Comparison of ENCODE assay signal across 8 mouse cellular contexts in the genomic region with DNA sequence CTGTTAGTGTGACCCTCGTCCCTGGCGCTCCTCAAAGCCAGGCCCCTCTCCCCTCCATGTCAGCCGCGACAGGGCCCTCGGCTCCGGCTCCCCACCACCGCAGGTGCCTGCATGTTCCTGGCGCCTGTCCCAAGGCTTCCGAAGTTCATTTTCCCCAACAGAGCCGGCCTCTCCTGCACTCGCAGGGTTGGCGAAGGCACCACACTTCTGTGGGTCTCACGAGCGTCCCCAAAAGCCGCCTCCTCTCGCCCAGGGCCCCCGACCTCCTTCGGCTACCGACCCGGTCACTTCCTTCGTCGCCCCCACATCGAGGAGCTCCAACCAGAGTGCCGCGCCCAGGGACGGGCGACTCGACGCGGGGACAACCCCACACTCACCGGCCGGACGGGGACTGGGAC. TPM values are rescaled to one million over a fixed set of nuclear protein-coding genes. Genes with fewer than 3 reads are reported as not detected.
A peak's percentile ranks its signal among the peaks of the same experiment; 100 is the strongest.
DNase-seq lines count a peak whose midpoint lies in the region; ATAC-seq and TF ChIP-seq lines count a peak whose summit lies in the region.

No protein-coding gene starts in this region.

- no peaks in the 10 kb centered on the region for H3K9me3 ChIP-seq in heart, embryonic 12.5 days (replicated peaks)
- no peaks in the 10 kb centered on the region for H3K9me3 ChIP-seq in intestine, postnatal 0 days (ENCODE audit: control insufficient read depth)

- peak overlapping the region; percentile 85 for H3K9ac ChIP-seq in heart, embryonic 12.5 days
- H3K9ac ChIP-seq in intestine, postnatal 0 days (ENCODE audit: low read depth, low read length), result peak overlapping the region; percentile 84

- no peak for TF ChIP-seq CTCF in intestine, postnatal 0 days (IDR thresholded peaks at IDR 0.05; ENCODE audit: low read depth)

- DNase-seq in heart, postnatal 10 days, result no peak
- DNase-seq in NIH3T3 (ENCODE audit: low read depth), result peak; percentile 46
- DNase-seq in layer of hippocampus, adult 9-10 months (ENCODE audit: low spot score), result no peak
- DNase-seq in left cerebral cortex, postnatal 10 days (ENCODE audit: extremely low spot score in 1 of 2, low spot score in 2 of 2), result no peak

- peak overlapping the region; percentile 34; the same call in 1 of the 2 replicates for H3K27ac ChIP-seq in heart, embryonic 12.5 days (ENCODE audit: poor library complexity, severe bottlenecking)
- H3K27ac ChIP-seq in intestine, postnatal 0 days (ENCODE audit: low read depth, low read length), result peak overlapping the region; percentile 43
- peak overlapping the region; percentile 35 for H3K27ac ChIP-seq in macrophage

- no peaks in the 10 kb centered on the region for H3K27me3 ChIP-seq in heart, embryonic 12.5 days (replicated peaks)
- H3K27me3 ChIP-seq in intestine, postnatal 0 days (replicated peaks; ENCODE audit: control insufficient read depth, insufficient read depth, low read length), result no peaks in the 10 kb centered on the region

- under 1% methylated on average over 33 of the region's 33 CpGs for WGBS in heart, embryonic 12.5 days
- under 1% methylated on average over 33 of the region's 33 CpGs for WGBS in intestine, postnatal 0 days
- WGBS in macrophage (ENCODE audit: missing documents), result 1% methylated on average over 32 of the region's 33 CpGs

- H3K4me2 ChIP-seq in heart, embryonic 12.5 days, result peak overlapping the region; percentile 92
- H3K4me2 ChIP-seq in intestine, postnatal 0 days (replicated peaks; ENCODE audit: low read depth), result peak overlapping the region; percentile 92

- intact Hi-C loops in heart, postnatal 10 days (cut with DNase I), result loop anchor here (2.0 to 5.0 kb wide), 2 partner anchors 30 to 117 kb away; a partner anchor contains a TSS
- intact Hi-C loops in left cerebral cortex, postnatal 10 days (cut with DNase I), result no loop called here

- peaks cover 51% of the 10 kb centered on the region for H3K36me3 ChIP-seq in heart, embryonic 12.5 days
- peaks cover 34% of the 10 kb centered on the region for H3K36me3 ChIP-seq in intestine, postnatal 0 days (ENCODE audit: control insufficient read depth, insufficient read depth)
- peaks cover 36% of the 10 kb centered on the region for H3K36me3 ChIP-seq in macrophage (ENCODE audit: inconsistent target)

- H3K4me3 ChIP-seq in heart, embryonic 12.5 days, result peak overlapping the region; percentile 76
- peak overlapping the region; percentile 86 for H3K4me3 ChIP-seq in intestine, postnatal 0 days (ENCODE audit: low read depth, low read length)
- H3K4me3 ChIP-seq in macrophage (ENCODE audit: inconsistent target), result peak overlapping the region; percentile 89

- H3K4me1 ChIP-seq in heart, embryonic 12.5 days (replicated peaks), result peaks cover 27% of the 10 kb centered on the region
- peaks cover 6% of the 10 kb centered on the region; the same call in 1 of the 2 replicates for H3K4me1 ChIP-seq in intestine, postnatal 0 days (replicated peaks; ENCODE audit: control insufficient read depth, insufficient read depth, low read length)

- H3K79me2 ChIP-seq in macrophage (ENCODE audit: inconsistent target), result peaks cover 54% of the 10 kb centered on the region

- no peak for ATAC-seq in heart, embryonic 12.5 days (ENCODE audit: insufficient number of reproducible peaks, low FRiP score)
- ATAC-seq in erythroid progenitor cell, adult 5-6 weeks (replicated peaks; ENCODE audit: low FRiP score, poor library complexity, severe bottlenecking), result peak; percentile 52
- ATAC-seq in intestine, postnatal 0 days, result 0 out of 2 replicates have a peak, but pooled peaks have one; percentile 2

RNA-seq across cellular contexts. Expression of a gene that starts 0.5 kb away (rescaled TPM):
- polyA plus RNA-seq in heart, embryonic 12.5 days (2016; fragmentation: Nextera tagmentation; extraction: Ambion mirVana), result 11.1 and 15.1 TPM in 2 replicates
- 1 to 10 TPM; 6.6 to 8.3 TPM for total RNA-seq in heart, postnatal 10 days (2021)
- total RNA-seq in erythroid progenitor cell, adult 5-6 weeks (2015; ENCODE audit: low replicate concordance), result 15.9 and 33.9 TPM in 2 replicates
- 28.9 and 49.4 TPM in 2 replicates for total RNA-seq in erythroid progenitor cell, adult 5-6 weeks (2017; ENCODE audit: low replicate concordance)
- polyA plus RNA-seq in intestine, postnatal 0 days (2015; fragmentation: Nextera tagmentation; extraction: Ambion mirVana), result 15.0 and 16.6 TPM in 2 replicates
- total RNA-seq in macrophage (2018; cell fraction: chromatin; rRNA removed), result 10 to 100 TPM in 12 of 26 experiments, 1 to 10 TPM in 14; 3.1 to 22.8 (median 9.3) TPM
- 10 to 100 TPM in 22 of 26 experiments, 1 to 10 TPM in 4; 6.5 to 20.0 (median 14.6) TPM for total RNA-seq in macrophage (2018; cell fraction: cytosol; rRNA removed)
- total RNA-seq in macrophage (2018; cell fraction: nucleus; rRNA removed), result 10 to 100 TPM in 17 of 26 experiments, 1 to 10 TPM in 9; 3.4 to 21.4 (median 11.6) TPM
- polyA plus RNA-seq in macrophage (2018), result 11.4 to 18.0 TPM (median 13.2 TPM) in 3 replicates
- total RNA-seq in left cerebral cortex, postnatal 10 days (2021), result 10 to 100 TPM; 13.2 to 17.7 TPM

RNA-seq across cellular contexts. Expression of a gene that starts 1.1 kb away (rescaled TPM):
- 190 and 207 TPM in 2 replicates for polyA plus RNA-seq in heart, embryonic 12.5 days (2016; fragmentation: Nextera tagmentation; extraction: Ambion mirVana)
- total RNA-seq in heart, postnatal 10 days (2021), result 100 to 1,000 TPM; 183 to 187 TPM
- total RNA-seq in erythroid progenitor cell, adult 5-6 weeks (2015; ENCODE audit: low replicate concordance), result 231 and 261 TPM in 2 replicates
- 118 and 134 TPM in 2 replicates for total RNA-seq in erythroid progenitor cell, adult 5-6 weeks (2017; ENCODE audit: low replicate concordance)
- 262 and 264 TPM in 2 replicates for polyA plus RNA-seq in intestine, postnatal 0 days (2015; fragmentation: Nextera tagmentation; extraction: Ambion mirVana)
- total RNA-seq in macrophage (2018; cell fraction: chromatin; rRNA removed), result 10 to 100 TPM; 12.9 to 80.0 (median 35.7) TPM
- 100 to 1,000 TPM; 115 to 190 (median 146) TPM for total RNA-seq in macrophage (2018; cell fraction: cytosol; rRNA removed)
- total RNA-seq in macrophage (2018; cell fraction: nucleus; rRNA removed), result 10 to 100 TPM; 21.8 to 85.6 (median 59.6) TPM
- polyA plus RNA-seq in macrophage (2018), result 129 to 166 TPM (median 149 TPM) in 3 replicates
- total RNA-seq in left cerebral cortex, postnatal 10 days (2021), result 100 to 1,000 TPM; 196 to 210 TPM

RNA-seq across cellular contexts. Expression of a gene that starts 5.4 kb away (rescaled TPM):
- 8.6 and 8.7 TPM in 2 replicates for polyA plus RNA-seq in heart, embryonic 12.5 days (2016; fragmentation: Nextera tagmentation; extraction: Ambion mirVana)
- total RNA-seq in heart, postnatal 10 days (2021), result 10 to 100 TPM; 28.5 to 32.4 TPM
- total RNA-seq in erythroid progenitor cell, adult 5-6 weeks (2015; ENCODE audit: low replicate concordance), result not detected in 2 replicates
- 1.7 and 1.8 TPM in 2 replicates for total RNA-seq in erythroid progenitor cell, adult 5-6 weeks (2017; ENCODE audit: low replicate concordance)
- 26.3 and 29.7 TPM in 2 replicates for polyA plus RNA-seq in intestine, postnatal 0 days (2015; fragmentation: Nextera tagmentation; extraction: Ambion mirVana)
- total RNA-seq in macrophage (2018; cell fraction: chromatin; rRNA removed), result 10 to 100 TPM in 23 of 26 experiments, 1 to 10 TPM in 3; 4.7 to 47.8 (median 23.0) TPM
- total RNA-seq in macrophage (2018; cell fraction: cytosol; rRNA removed), result 10 to 100 TPM; 11.5 to 40.9 (median 26.4) TPM
- 10 to 100 TPM in 25 of 26 experiments, 1 to 10 TPM in 1; 9.5 to 72.8 (median 34.0) TPM for total RNA-seq in macrophage (2018; cell fraction: nucleus; rRNA removed)
- 11.5 to 23.5 TPM (median 22.0 TPM) in 3 replicates for polyA plus RNA-seq in macrophage (2018)
- 10 to 100 TPM; 23.8 to 24.6 TPM for total RNA-seq in left cerebral cortex, postnatal 10 days (2021)

RNA-seq across cellular contexts. Expression of a gene that starts 5.5 kb away (rescaled TPM):
- polyA plus RNA-seq in heart, embryonic 12.5 days (2016; fragmentation: Nextera tagmentation; extraction: Ambion mirVana), result 0.32 and 0.38 TPM in 2 replicates
- under 1 TPM in 1 of 2 experiments, not detected in 1; 0.67 TPM for total RNA-seq in heart, postnatal 10 days (2021)
- total RNA-seq in erythroid progenitor cell, adult 5-6 weeks (2015; ENCODE audit: low replicate concordance), result 2.2 and 8.8 TPM in 2 replicates
- not detected in 2 replicates for total RNA-seq in erythroid progenitor cell, adult 5-6 weeks (2017; ENCODE audit: low replicate concordance)
- polyA plus RNA-seq in intestine, postnatal 0 days (2015; fragmentation: Nextera tagmentation; extraction: Ambion mirVana), result 0.46 and 0.59 TPM in 2 replicates
- total RNA-seq in macrophage (2018; cell fraction: chromatin; rRNA removed), result 1 to 10 TPM in 9 of 26 experiments, under 1 TPM in 6, not detected in 11; 0.58 to 1.6 (median 1.0) TPM
- total RNA-seq in macrophage (2018; cell fraction: cytosol; rRNA removed), result under 1 TPM in 12 of 26 experiments, not detected in 14; 0.10 to 0.48 (median 0.15) TPM
- 1 to 10 TPM in 11 of 26 experiments, under 1 TPM in 8, not detected in 7; 0.43 to 1.9 (median 1.0) TPM for total RNA-seq in macrophage (2018; cell fraction: nucleus; rRNA removed)
- 0.36 to 0.46 TPM in 2 of 3 replicates, not detected in the other for polyA plus RNA-seq in macrophage (2018)
- total RNA-seq in left cerebral cortex, postnatal 10 days (2021), result under 1 TPM; 0.58 to 0.81 TPM

RNA-seq across cellular contexts. Expression of a gene that starts 11.1 kb away (rescaled TPM):
- 1.3 and 8.3 TPM in 2 replicates for polyA plus RNA-seq in heart, embryonic 12.5 days (2016; fragmentation: Nextera tagmentation; extraction: Ambion mirVana)
- total RNA-seq in heart, postnatal 10 days (2021), result not detected
- total RNA-seq in erythroid progenitor cell, adult 5-6 weeks (2015; ENCODE audit: low replicate concordance), result not detected in 2 replicates
- total RNA-seq in erythroid progenitor cell, adult 5-6 weeks (2017; ENCODE audit: low replicate concordance), result not detected in 2 replicates
- polyA plus RNA-seq in intestine, postnatal 0 days (2015; fragmentation: Nextera tagmentation; extraction: Ambion mirVana), result 18.3 and 22.5 TPM in 2 replicates
- not detected for total RNA-seq in macrophage (2018; cell fraction: chromatin; rRNA removed)
- total RNA-seq in macrophage (2018; cell fraction: cytosol; rRNA removed), result not detected
- total RNA-seq in macrophage (2018; cell fraction: nucleus; rRNA removed), result under 1 TPM in 2 of 26 experiments, not detected in 24; 0.56 to 0.72 TPM
- not detected in 3 replicates for polyA plus RNA-seq in macrophage (2018)
- under 1 TPM in 1 of 2 experiments, not detected in 1; 0.34 TPM for total RNA-seq in left cerebral cortex, postnatal 10 days (2021)

Comparison
In these comparisons a context has a peak if more than half of its experiments do, and no peak if none do; other contexts are left out.
1. RNA of a gene that starts 5.4 kb away (total RNA-seq): 28.5 to 32.4 TPM in heart, postnatal 10 days and 23.8 to 24.6 TPM in left cerebral cortex, postnatal 10 days; 1.7 to 1.8 TPM in erythroid progenitor cell, adult 5-6 weeks; every median in the first group is over 4 times any median in the second.
2. Peak in every context shown above with its lines, with median percentiles within 50 percentile points of each other: H3K27ac ChIP-seq and H3K4me3 ChIP-seq.